Mouse (Mus musculus) kidney, postnatal 25 days (tissue): ENCODE data around the gene Kcnj9.

ENCODE experiments used
- DNase-seq, 2 experiments: peaks; one replicate each; pipeline ENCODE4 v3.0.0; 2021; ENCODE audit warnings: mixed read lengths in 2 of 2

Gene Kcnj9

GRCm38 (mm10) chr1:172311921-172312767, 17.0 kb downstream of the Kcnj9 start:
- DNase-seq = peak; percentile 91 to 97

DNA sequence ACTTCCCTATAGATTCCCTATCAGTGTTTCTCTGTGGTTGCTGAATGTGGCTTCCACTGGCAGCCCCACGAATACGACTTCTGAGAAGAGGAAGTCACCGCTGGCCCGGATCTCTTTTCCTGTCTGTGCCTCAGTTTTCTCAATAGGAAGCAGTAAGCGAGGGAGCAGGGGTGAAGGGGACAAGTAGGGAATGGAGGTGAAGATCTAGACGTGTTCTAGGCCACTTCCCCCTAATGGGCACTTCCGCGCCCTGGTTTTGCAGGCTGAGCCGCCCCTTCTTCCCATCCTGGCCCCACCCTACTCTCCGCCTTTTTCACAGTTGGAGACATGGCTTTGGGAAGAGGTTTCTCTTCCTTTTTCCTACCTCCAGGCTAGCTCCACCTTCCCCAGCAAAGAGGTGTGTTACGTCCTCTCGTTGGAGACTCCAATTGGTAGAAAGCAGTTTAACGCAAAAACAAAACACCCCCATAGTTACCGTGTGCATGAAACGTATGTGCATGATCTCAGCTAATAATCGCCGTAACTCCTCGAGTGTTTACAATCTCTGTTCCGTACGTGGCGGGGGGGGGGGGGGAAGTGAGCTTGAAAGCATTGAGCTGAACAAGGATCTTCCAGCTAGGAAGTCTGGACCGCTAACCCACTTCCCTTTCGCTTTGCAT, 17.7 kb downstream of the Kcnj9 start:
- DNase-seq = peak; percentile 75 to 87

DNA sequence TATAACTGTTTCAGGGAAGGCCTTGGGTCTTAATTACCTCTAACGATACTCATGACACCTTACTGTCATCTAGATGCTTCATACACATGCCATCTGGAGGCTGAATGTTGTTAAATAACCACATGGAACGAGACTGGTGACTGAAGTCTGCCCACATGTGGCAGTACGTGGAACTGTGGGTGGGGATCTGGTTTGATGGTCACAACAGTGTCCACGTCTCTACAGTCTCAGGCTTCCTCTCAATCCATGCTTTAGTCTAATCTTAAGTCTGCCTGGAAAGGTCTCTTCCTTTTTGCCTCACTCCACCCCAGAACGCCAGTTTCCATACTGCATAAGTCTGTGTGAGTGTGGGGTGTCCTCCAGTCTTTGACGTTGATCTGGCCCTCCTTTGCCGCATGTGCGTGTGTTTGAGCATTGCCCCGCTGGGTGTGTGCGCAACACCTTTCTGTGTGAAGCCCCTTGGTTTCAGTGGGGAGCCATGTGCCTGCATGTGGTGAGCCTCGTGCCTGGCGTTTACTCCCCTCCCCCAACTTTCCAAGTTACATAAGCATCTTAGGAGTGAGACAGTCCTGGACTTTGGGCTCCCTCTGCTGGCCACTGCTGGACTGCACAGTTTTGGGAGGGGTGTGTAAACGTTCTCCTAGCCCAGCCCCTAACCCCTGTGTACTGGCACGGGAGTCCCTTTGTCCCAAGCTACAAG, 19.3 kb downstream of the Kcnj9 start:
- peak; percentile 94 to 96 for DNase-seq

GRCm38 (mm10) chr1:172308409-172308808, 20.7 kb downstream of the Kcnj9 start:
- DNase-seq = peak in 1 of 2 experiments; percentile 29

DNA sequence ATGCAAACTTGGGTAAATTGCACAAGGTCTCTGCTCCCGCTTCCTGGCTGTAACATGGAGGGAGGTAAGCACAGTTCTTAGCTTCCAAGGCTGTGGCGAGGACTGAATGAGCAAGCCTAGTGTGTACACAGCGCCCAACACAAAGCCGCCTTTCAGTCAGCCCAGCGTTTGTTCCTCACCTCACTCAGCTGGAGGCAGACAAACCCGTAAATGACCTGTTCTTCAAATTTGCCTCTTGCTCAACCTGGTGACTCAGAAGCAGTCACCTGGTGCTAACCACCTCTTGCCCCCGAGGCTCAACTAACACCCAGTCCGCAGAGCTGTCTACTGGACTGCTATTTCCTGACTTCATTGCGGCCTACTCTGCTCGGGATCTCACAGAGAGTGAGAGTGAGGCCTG, 21.2 kb downstream of the Kcnj9 start:
- peak in 1 of 2 experiments; percentile 48 for DNase-seq

DNA sequence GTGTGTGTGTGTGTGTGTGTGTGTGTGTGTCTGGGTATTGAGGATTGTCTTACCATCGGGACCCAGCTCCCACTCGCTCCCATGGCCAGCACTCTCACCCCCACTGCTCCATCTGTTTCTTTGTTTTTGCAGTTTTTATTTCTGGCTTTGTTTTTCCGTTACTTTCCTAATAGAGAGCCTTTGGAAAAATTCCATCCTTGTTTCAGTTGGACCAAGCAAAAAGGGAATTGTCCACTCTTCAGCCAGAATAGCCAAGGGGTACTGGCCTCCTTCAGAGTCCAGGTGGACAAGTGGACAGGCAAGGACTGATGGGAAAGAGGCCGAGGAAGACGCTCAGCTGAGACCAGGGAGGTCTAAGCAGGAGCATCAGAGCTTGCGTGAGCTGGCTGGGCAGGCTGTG, 22.2 kb downstream of the Kcnj9 start:
- no peak for DNase-seq

- DNase-seq = no peak
Observed at GRCm38 (mm10) chr1:172306196-172306595, 22.9 kb downstream of the Kcnj9 start.

DNA sequence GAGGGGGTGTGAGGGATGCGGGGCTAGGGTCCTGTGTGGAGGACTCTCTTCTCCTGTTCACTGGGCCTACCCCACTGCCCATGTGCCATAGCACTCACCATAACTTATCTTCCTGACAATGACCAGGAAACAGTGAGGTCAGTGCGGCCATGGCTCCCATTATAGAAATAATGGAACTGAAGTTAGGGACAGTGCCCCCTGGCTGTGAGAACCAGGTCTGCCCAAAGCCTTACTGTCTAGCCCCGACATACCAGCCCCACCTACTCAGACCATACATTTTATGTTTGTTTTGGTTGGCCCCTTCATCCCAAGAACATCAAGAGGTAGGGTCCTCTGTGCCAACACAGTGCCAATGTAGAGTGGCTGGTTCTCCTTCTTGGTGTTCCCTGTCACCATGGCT, 23.5 kb downstream of the Kcnj9 start:
- peak in 1 of 2 experiments; percentile 32 for DNase-seq

- no peak for DNase-seq
Observed at GRCm38 (mm10) chr1:172305153-172305552, 24.0 kb downstream of the Kcnj9 start.

DNA sequence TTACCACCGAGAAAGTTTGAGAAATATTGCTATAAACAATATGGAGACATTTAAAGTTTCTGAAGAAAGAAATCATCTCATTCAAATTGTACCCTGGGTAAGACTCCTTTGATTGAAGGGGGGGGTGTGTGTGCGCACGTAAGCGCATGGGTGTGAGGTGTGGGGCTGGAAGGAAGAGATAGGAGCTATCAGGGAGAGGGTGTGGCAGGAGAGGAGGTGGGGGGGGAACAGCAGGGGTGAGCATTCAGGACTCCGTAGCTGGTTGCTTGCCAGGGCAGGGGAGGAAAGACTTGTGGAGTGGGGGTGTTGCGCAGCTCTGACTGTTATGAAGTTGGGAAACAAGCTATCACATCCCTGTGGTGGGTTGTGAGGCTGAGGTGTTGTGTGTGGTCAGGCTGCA, 24.7 kb downstream of the Kcnj9 start:
- DNase-seq = no peak

DNA sequence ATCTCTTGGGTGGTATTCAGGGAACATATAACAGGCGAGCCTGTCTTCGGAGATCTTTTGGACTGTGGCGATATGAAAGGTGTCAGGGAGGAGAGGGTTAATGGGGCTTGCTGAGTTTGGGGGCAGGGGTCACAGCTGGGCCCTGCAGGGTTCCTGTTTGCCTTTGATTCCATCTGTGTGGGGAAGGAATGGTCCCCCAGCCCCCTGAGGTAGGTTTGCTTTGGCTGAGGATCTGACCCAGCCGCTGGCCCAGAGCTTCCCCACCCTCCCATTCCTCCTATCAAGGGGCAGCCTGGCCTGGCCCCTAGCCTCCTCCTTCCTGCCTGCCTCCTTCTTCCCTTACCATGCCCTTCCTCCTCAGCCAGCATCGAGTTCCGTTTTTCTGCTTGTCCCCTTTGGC, 26.3 kb downstream of the Kcnj9 start:
- no peak for DNase-seq

GRCm38 (mm10) chr1:172302311-172302710, 26.8 kb downstream of the Kcnj9 start:
- DNase-seq = no peak

DNA sequence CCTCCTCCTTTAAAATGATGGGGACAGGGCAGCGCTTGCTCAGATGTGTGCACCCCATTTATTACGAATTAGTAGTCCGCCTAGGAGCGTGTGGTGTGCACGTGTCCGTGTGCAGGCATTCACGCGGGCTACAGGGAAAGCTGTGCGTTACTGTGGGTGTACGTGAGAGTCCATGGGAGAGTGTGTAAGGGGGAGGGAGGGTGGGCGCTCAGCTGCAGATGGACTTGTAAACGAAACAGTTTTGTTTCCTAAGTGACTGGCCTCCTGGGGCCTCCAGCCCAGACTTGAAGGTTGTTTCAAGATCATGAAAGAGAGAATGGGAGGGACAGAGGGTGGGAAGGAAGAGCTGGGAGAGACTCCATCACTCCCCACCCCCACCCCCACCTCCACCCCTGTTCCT, 27.9 kb downstream of the Kcnj9 start:
- no peak for DNase-seq

DNA sequence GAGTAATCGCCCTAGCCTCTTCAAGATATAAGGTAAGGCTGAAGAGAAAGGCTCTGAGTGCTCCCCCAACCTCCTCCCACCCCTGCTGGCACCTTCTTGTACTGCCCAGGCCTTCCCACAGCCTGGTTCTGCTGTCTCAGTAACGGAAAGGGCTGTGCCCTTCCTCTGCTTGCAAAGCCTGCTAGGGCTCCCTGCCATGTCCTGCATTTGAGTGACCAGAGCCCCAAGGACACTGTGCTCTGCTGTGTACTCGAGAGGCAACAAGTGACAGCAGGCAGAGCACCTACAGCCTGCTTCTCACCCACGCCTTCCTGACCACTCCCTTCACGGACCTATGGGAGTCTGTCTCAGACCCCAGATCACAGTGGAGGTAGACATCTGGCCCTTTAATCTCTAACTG, 28.9 kb downstream of the Kcnj9 start:
- peak; percentile 24 to 65 for DNase-seq

DNA sequence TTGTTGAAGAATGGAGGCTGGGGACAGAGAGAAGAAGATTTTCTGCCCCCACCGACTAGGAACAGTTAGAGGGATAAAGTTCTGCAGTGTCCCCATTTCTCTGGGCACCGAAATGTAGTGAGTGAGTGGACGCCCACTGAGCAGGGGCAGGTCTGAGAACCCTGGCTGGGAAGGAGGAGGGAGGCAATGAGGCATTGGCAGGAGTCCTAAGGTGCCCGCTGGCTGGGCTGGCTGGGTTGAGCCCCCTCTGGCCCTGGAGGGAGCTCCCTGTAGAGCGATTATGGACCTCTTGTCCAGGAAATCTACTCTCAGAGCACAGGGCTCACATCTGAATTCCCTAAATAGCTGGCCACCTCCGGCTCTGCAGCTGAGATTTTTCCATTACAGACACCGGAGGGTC, 29.6 kb downstream of the Kcnj9 start:
- DNase-seq = no peak

DNA sequence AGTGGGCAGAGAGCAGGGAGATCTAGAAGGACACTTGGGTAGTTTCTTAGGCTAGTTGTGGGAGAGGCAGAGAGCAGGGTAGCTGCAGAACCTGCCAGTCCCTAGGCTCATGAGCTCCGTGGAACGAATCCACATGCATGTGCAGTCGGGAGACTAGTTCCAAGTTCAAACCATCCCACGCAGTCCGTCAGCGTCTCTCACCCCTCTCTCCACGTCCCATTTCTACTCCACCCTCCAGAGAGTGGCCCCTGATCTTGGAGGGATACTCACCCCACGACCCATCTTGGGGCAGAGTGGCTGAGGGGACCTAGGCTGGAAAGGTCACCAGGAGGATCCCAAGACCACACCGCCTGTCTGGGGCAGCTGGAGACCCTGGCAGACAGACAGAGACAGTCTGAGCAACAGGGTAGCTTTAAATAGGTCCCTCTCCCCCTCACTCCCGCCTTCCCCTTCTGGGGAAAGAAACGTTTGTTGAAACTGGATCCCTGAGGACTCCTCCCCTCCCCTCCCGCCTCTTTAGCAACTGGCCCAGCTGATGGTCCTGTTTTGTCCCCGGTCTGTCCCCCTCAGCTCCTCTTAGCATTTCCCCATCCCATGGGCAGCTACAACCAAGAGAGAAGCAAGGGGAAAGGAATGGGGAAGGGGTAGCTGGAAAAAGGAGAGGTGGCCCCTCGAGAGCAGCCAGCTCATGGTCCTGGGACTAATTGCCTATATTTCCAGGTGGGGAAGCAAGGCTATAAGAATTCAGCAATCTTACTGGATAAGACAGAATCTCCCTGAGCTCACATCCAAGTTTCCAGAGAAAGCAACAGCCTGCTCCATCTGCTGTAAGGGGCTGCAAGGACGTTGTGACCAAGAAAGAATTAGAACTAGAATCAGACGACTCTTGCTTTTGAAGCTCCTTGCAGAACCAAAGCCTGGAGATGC, 31.2 kb downstream of the Kcnj9 start, which contains the start of gene Atp1a2:
Atp1a2 (minus strand) TSS at position 454 of the 927 bp plus-strand sequence.
- DNase-seq = no peak

DNA sequence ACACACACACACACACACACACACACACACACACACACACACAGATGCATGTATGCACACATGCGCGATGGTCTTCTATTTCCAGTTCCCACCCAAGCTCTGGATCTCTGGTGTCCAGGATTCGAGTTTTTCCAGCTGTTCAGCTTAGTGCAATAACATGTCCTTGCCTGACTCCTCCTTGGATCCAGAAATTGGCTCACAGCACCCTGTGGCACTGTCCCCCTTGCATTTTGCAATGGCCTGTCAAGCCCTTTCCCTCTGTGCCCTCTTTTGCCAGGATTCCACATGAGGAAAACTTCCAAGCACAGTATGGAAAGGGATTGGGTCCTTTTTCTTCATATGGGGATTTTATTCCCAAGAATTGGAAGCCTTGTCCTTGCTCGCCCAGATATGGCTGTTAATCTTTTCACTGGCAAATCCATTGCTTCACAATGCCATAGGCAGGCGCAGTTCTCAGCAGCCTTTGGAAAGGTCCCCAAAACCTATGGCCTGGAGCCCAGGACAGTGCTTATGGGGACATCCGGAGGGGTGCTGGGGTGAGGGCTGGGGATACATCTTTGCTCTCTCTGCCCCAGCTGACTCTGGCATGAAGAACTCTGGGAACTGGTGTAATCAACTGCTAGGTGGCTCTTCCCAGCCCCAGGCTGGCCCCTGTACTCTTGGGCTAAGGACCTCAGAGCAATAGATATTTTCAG, 32.2 kb downstream of the Kcnj9 start:
- no peak for DNase-seq

DNA sequence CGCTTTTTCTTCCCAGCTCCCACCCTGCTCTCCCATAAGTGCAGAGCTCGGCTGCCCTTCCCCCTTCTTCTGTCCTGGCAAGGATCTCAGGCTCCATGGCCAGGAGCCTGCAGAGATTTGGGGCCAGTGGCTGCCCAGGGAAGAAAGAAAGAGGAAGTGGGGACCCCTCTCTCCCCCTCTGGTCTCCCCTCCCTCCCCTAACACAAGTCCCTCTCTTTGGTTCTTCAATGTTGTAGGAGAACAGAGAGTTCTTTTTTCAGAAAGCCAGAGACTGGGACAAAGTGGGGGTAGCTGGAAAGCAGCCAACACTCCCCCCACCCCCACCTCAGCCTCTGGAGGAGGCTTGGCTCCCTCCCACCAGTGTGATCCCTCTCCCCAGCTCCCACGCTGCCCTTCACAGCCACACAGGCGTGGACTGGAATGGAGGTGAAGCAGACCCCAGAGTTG, 33.3 kb downstream of the Kcnj9 start:
- DNase-seq = peak in 1 of 2 experiments; percentile 29

- DNase-seq = no peak
Observed at GRCm38 (mm10) chr1:172293449-172293848, 35.7 kb downstream of the Kcnj9 start.

DNA sequence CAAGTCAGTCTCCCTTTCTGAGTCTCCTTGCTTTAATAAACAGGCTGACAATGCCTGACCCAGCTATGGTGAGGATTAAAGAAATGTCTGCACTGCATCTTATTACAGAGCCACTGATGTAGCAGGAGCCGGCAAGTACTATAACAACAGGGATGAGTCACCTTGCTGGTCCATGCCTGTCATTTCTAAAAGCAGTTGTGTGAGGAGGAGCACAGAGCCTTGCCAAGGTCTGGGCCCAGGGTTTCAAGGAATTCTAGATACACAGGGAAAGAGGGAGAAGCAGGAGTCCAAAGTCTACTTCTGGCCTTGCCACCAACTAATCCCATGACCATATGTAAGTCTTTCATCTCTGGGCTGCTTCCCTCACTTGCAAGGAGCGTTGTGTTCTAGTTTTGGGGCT, 36.2 kb downstream of the Kcnj9 start:
- DNase-seq = peak in 1 of 2 experiments; percentile 22

GRCm38 (mm10) chr1:172289617-172289946, 39.5 kb downstream of the Kcnj9 start:
- no peak for DNase-seq
